Mouse (Mus musculus) small intestine, adult 2 months (tissue): ENCODE measurements around the gene Hba-a1. TPM values are rescaled to one million over a fixed set of nuclear protein-coding genes. Genes with fewer than 3 reads are reported as not detected.

ENCODE experiments used
- H3K27ac ChIP-seq: fragments of 200-500 bp; 2 replicates; pipeline ENCODE4 v1.5.1; 2012; ENCODE audit warnings: low read depth, low read length, control low read depth, inconsistent platforms; ENCODE audit not compliant: insufficient read depth
- H3K27me3 ChIP-seq: fragments of 200-500 bp; 2 replicates; pipeline ENCODE4 v1.6.1; 2012; ENCODE audit warnings: mild to moderate bottlenecking, moderate library complexity, low read length, inconsistent platforms; ENCODE audit not compliant: control insufficient read depth, insufficient read depth
- H3K36me3 ChIP-seq: fragments of 200-500 bp; 2 replicates; pipeline ENCODE4 v1.6.1; 2012; ENCODE audit warnings: mild to moderate bottlenecking, low read length, control low read depth, inconsistent platforms; ENCODE audit not compliant: control insufficient read depth, insufficient read depth
- H3K4me1 ChIP-seq: fragments of 200-500 bp; 2 replicates; pipeline ENCODE4 v1.6.1; 2012; ENCODE audit warnings: low read length, inconsistent platforms, mixed read lengths; ENCODE audit not compliant: control insufficient read depth, insufficient read depth, insufficient read length
- H3K4me3 ChIP-seq: fragments of 200-500 bp; 2 replicates; pipeline ENCODE4 v1.5.1; 2012; ENCODE audit warnings: low read depth, mild to moderate bottlenecking, control low read depth, inconsistent platforms, low read length, moderate library complexity
- CTCF ChIP-seq: fragments of 200-500 bp; IDR thresholded peaks from 2 replicates; pipeline ENCODE4 v1.5.1; 2012; ENCODE audit warnings: low read depth, mild to moderate bottlenecking, control low read depth, inconsistent platforms, low read length, moderate library complexity, mixed read lengths; ENCODE audit not compliant: insufficient replicate concordance, insufficient read length; ENCODE audit errors: extremely low read depth
- POLR2A ChIP-seq: fragments of 200-500 bp; IDR thresholded peaks from 2 replicates; pipeline ENCODE4 v1.6.1; 2012; ENCODE audit warnings: low read depth, mild to moderate bottlenecking, control low read depth, inconsistent platforms, low read length, moderate library complexity
- WGBS: fragments of 180-500 bp; shearing (Covaris S2); methylation state at CpG from one replicate; pipeline ENCODE4 v1.1.7; 2018; 5-methylcytosine and 5-hydroxymethylcytosine counted together
- polyA plus RNA-seq: library from polyadenylated mRNA; depleted of rRNA; stranded (reverse); fragments of >200 nt; gene quantifications from 2 replicates; pipeline ENCODE4 v1.2.3, GENCODE M21; 2012

Hba-a1 gene
- polyA plus RNA-seq, 1 experiment: 70.6 TPM

GRCm38 (mm10) chr11:32265117-32265738 is 18.1 kb upstream of the Hba-a1 start:
- 91% methylated on average over 3 of the region's 3 CpGs for WGBS
- Histone ChIP-seq H3K36me3 (peaks cover 6% of the 10 kb centered on the region; the same call in 1 of the 2 replicates), H3K27ac (no peak overlapping the region), H3K4me3 (no peak overlapping the region), H3K4me1 (peaks cover 3% of the 10 kb centered on the region; the same call in 1 of the 2 replicates), H3K27me3 (no peaks in the 10 kb centered on the region)
- TF ChIP-seq POLR2A (no peak), CTCF (no peak)

GRCm38 (mm10) chr11:32266194-32266593 is 17.1 kb upstream of the Hba-a1 start:
- Histone ChIP-seq H3K36me3 (0 out of 2 replicates have a peak, but pooled peaks cover 1% of the 10 kb centered on the region), H3K4me1 (peaks cover 3% of the 10 kb centered on the region; the same call in 1 of the 2 replicates), H3K4me3 (no peak overlapping the region), H3K27ac (no peak overlapping the region), H3K27me3 (no peaks in the 10 kb centered on the region)
- no peak for TF ChIP-seq CTCF
- 95% methylated on average over 6 of the region's 6 CpGs for WGBS

GRCm38 (mm10) chr11:32266776-32267175 is 16.5 kb upstream of the Hba-a1 start:
- no peak for TF ChIP-seq CTCF
- no peak for TF ChIP-seq POLR2A
- 0 out of 2 replicates have a peak, but pooled peaks cover 1% of the 10 kb centered on the region for H3K36me3 ChIP-seq
- H3K4me1 ChIP-seq: peaks cover 3% of the 10 kb centered on the region; the same call in 1 of the 2 replicates
- no peak overlapping the region for H3K27ac ChIP-seq
- peak overlapping the region; percentile 94 for H3K4me3 ChIP-seq
- H3K27me3 ChIP-seq: no peaks in the 10 kb centered on the region
- WGBS: 15% methylated on average over 6 of the region's 6 CpGs

GRCm38 (mm10) chr11:32267188-32267884 is 16.0 kb upstream of the Hba-a1 start, which contains the start of gene Nprl3:
Gene Nprl3, minus strand, starts transcription at chr11:32267707.
- H3K27me3 ChIP-seq: no peaks in the 10 kb centered on the region
- H3K4me3 ChIP-seq: peak within 1 kb of the TSS; percentile 94
- no peak for TF ChIP-seq CTCF
- peak; percentile 94 for TF ChIP-seq POLR2A
- 0 out of 2 replicates have a peak, but pooled peaks cover 1% of the 10 kb centered on the region for H3K36me3 ChIP-seq
- H3K27ac ChIP-seq: peak within 1 kb of the TSS; percentile 70
- H3K4me1 ChIP-seq: peaks cover 3% of the 10 kb centered on the region; the same call in 1 of the 2 replicates
- under 1% methylated on average over 54 of the region's 54 CpGs for WGBS

- H3K4me1 ChIP-seq: peaks cover 3% of the 10 kb centered on the region; the same call in 1 of the 2 replicates
- no peaks in the 10 kb centered on the region for H3K36me3 ChIP-seq
- TF ChIP-seq CTCF (no peak), POLR2A (no peak)
- 29% methylated on average over 5 of the region's 5 CpGs for WGBS
- H3K27ac ChIP-seq: no peak overlapping the region
- no peaks in the 10 kb centered on the region for H3K27me3 ChIP-seq
- H3K4me3 ChIP-seq: no peak overlapping the region
Observed at GRCm38 (mm10) chr11:32267964-32268363, 15.3 kb upstream of the Hba-a1 start.

GRCm38 (mm10) chr11:32268952-32269351 is 14.4 kb upstream of the Hba-a1 start:
- Histone ChIP-seq H3K36me3 (no peaks in the 10 kb centered on the region), H3K27me3 (no peaks in the 10 kb centered on the region), H3K4me3 (no peak overlapping the region), H3K4me1 (peaks cover 3% of the 10 kb centered on the region; the same call in 1 of the 2 replicates), H3K27ac (no peak overlapping the region)
- no peak for TF ChIP-seq CTCF
- TF ChIP-seq POLR2A: no peak
- WGBS: 62% methylated on average over 5 of the region's 5 CpGs

GRCm38 (mm10) chr11:32271178-32271577 is 12.1 kb upstream of the Hba-a1 start:
- Histone ChIP-seq H3K36me3 (no peaks in the 10 kb centered on the region), H3K4me3 (no peak overlapping the region), H3K4me1 (peaks cover 3% of the 10 kb centered on the region; the same call in 1 of the 2 replicates), H3K27me3 (no peaks in the 10 kb centered on the region), H3K27ac (no peak overlapping the region)
- TF ChIP-seq CTCF (no peak), POLR2A (no peak)
- 44% methylated on average over 4 of the region's 4 CpGs for WGBS
